Mouse (Mus musculus): Measurements from ENCODE around the gene Mboat7. TPM values are rescaled to one million over a fixed set of nuclear protein-coding genes. Genes with fewer than 3 reads are reported as not detected.
"Not testable (repeated sequence)": the region's sequence is repeated elsewhere in the genome, so short reads cannot be mapped to it uniquely, and the experiment has no call there.

Mboat7 gene
- polyA plus RNA-seq (2016; fragmentation: Nextera tagmentation; extraction: Ambion mirVana), result 40.7 TPM in 2 replicates

DNA sequence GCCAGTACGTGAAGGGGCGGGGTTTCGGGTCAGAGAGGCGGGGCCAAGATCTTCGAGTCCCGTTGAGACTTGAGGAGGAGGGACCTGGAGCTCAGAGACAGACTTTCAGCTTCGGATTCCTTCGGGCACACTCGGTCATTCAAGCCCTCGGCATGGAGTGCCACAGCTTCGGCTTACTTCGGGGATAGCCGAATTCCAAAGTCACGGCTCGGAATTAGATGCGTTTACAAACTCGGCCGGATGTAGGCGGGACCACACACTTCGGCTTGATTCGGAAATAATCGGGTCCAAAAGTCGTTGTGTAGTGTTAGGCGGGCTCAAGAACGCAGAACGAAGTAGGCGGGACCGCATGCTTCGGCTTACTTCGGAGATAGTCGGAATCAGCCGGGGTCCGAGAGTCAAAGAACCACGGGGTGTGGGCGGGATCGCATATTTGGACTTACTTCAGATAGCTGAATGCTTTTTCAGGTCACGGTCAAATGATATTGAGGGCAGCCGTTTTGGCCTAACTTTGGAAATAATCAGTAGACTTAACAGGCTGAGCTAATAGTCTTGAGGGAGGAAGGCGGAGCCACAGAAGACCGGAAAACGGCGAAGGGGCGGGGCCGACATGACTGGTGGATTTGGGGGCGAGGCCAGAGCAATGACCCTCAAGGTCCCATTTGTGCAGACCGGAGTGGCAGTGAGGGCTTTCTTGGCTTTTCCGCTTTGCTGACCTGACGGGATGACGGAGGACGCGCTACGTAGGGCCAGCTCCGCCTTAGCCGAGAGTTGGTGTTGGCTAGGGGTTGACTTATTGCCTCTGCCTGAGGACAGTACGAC, at the start of gene Mboat7:
Mboat7 (minus strand) TSS at position 537 of the 822 bp plus-strand sequence.
- Histone ChIP-seq H3K9ac (peak within 1 kb of the TSS; percentile 88), H3K4me3 (peak within 1 kb of the TSS; percentile 73), H3K4me1 (replicated peaks) (peaks cover 24% of the 10 kb centered on the region), H3K4me2 (peak within 1 kb of the TSS; percentile 78), H3K27ac (ENCODE audit: poor library complexity, severe bottlenecking) (peak within 1 kb of the TSS; percentile 95), H3K9me3 (replicated peaks) (no peaks in the 10 kb centered on the region), H3K36me3 (peaks cover 32% of the 10 kb centered on the region), H3K27me3 (replicated peaks) (no peaks in the 10 kb centered on the region)
- under 1% methylated on average over 55 of the region's 55 CpGs for WGBS
- peak; percentile 87 for ATAC-seq (ENCODE audit: insufficient number of reproducible peaks, low FRiP score)

DNA sequence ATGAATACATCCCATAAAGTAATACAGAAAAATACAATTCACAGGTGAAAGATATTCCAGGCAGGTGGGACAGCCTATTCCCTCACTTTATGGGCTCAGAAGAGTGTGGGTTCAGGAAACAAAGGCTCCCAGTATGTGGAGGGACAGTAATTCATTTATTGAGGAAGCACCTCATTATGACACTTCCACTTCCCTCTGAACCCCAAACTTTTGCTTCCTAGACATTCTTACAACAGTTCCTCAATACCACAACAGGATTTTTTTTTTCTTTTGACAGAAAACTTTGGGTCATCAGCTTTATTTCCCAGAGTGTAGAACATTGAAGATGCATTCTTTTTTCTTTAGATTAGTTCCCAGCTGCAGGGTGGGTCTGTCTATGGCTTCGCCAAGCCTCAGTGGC, 39.4 kb upstream of the Mboat7 start:
- H3K9ac ChIP-seq; H3K36me3 ChIP-seq; H3K4me3 ChIP-seq; H3K4me1 ChIP-seq (replicated peaks); H3K9me3 ChIP-seq (replicated peaks); ATAC-seq (ENCODE audit: insufficient number of reproducible peaks, low FRiP score); H3K27ac ChIP-seq (ENCODE audit: poor library complexity, severe bottlenecking); H3K27me3 ChIP-seq (replicated peaks); H3K4me2 ChIP-seq: not testable (repeated sequence)
- WGBS, result no CpG with 5 or more reads among the region's 1 CpGs

DNA sequence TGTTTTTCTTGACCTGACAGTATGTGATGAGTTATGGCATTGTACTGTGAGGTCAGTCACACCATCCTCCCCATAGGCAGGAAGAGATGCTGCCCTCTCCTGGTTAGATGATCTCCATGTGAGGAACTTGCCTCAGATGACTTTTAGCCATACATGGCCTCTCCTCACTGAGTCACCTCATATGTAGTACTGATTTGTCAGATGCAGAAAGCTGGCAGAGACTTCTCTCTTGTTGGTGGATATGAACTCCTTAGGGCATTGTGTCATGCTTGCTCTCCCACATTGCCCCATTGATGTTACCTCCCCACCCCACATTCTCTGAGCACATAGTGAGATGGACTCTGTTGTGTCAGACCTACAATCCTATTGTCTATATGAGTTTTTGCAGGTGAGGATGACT, 32.1 kb upstream of the Mboat7 start:
- H3K4me2 ChIP-seq; H3K27me3 ChIP-seq (replicated peaks); H3K36me3 ChIP-seq; ATAC-seq (ENCODE audit: insufficient number of reproducible peaks, low FRiP score); H3K4me1 ChIP-seq (replicated peaks); H3K9ac ChIP-seq; H3K27ac ChIP-seq (ENCODE audit: poor library complexity, severe bottlenecking); H3K4me3 ChIP-seq; H3K9me3 ChIP-seq (replicated peaks): not testable (repeated sequence)

DNA sequence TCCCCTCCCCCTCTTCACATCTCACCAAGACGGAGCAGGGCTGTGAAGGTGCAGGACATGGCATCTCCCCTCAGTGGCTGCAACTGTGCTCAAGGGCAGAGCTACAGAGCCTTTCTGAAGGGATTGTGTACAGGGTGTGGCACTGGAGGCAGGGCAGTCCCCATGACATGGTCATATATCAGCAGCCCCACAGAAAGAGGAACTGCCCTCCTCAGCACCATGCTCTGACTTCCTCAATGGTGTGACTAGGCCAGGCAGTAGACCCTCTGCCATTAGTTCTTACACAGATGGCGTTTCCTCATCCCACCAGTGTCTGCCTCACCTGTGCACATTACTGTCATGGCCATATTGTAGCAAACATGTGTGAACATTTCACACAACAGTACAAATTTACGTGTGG, 26.9 kb upstream of the Mboat7 start, which contains the start of gene Pirb:
Pirb (minus strand) TSS at position 124 of the 400 bp plus-strand sequence.
- not testable (repeated sequence) for H3K4me2 ChIP-seq

DNA sequence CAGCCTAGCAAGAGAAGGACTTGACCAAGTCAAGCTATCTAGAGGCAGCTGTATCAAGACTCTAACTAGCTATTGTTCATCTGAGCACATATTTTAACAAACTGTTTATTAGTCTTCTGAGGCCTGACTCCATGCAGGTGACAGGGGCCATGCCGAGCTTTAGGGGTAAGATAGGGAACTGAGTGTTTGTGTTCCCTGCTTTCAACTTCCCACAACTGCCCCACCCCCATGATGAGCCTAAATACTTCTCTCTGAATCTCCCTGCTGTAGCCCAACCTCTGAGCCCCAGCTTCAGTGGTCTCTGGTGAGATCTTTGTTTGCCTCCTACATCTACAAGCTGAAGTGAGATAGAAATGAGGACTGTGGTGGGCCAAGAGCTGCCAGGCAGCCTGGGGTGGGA, 21.9 kb upstream of the Mboat7 start:
- Histone ChIP-seq H3K9me3 (replicated peaks) (no peaks in the 10 kb centered on the region), H3K9ac (no peak overlapping the region), H3K4me2 (no peak overlapping the region), H3K27ac (ENCODE audit: poor library complexity, severe bottlenecking) (no peak overlapping the region), H3K4me3 (no peak overlapping the region), H3K4me1 (replicated peaks) (no peaks in the 10 kb centered on the region), H3K27me3 (replicated peaks) (no peaks in the 10 kb centered on the region), H3K36me3 (no peaks in the 10 kb centered on the region)
- WGBS, result 48% methylated on average over 1 of the region's 1 CpGs
- ATAC-seq (ENCODE audit: insufficient number of reproducible peaks, low FRiP score), result no peak

More for the DNA sequence above, 26.9 kb upstream of the Mboat7 start, which contains the start of gene Pirb:
- H3K4me1 ChIP-seq (replicated peaks); H3K36me3 ChIP-seq; H3K4me3 ChIP-seq; H3K27me3 ChIP-seq (replicated peaks); H3K9me3 ChIP-seq (replicated peaks); ATAC-seq (ENCODE audit: insufficient number of reproducible peaks, low FRiP score); H3K9ac ChIP-seq; H3K27ac ChIP-seq (ENCODE audit: poor library complexity, severe bottlenecking): not testable (repeated sequence)
- WGBS, result 36% methylated on average over 1 of the region's 3 CpGs

DNA sequence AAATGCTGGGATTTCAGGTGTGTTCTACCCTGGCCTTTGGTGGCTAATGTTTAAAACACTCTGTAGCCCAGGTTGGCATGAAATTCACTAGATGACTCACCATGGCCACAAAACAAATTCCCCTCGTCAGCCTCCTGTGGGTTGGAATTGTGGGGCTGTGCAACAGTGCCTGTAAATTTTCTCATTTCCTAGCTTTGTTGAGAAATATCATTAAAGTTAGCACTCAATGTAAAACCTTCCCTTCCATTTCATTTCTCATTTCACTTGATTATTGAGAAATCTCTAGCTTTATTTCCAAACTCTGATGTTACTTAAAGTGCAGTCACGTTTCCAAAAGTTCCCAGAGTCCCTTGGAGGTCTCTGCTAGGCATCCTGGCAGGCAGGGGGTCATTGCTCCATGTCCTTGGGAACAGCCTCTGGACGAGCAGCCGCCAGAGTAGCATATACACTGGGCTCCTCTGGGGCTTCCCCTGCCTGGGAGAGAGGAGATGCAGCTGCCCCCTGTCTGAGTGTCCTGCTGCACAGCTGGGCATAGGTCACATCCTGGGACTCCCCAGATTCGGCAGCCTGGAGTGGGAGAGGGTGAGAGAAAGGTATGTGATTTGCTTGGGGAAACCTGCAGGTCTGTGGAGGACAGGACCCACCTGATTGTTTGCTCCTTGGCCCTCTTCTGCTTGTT, 19.1 kb upstream of the Mboat7 start:
- Histone ChIP-seq H3K27ac (ENCODE audit: poor library complexity, severe bottlenecking) (no peak overlapping the region), H3K4me3 (no peak overlapping the region), H3K36me3 (peaks cover 8% of the 10 kb centered on the region), H3K9me3 (replicated peaks) (no peaks in the 10 kb centered on the region), H3K27me3 (replicated peaks) (no peaks in the 10 kb centered on the region), H3K4me1 (replicated peaks) (no peaks in the 10 kb centered on the region), H3K4me2 (no peak overlapping the region), H3K9ac (no peak overlapping the region)
- WGBS, result 32% methylated on average over 5 of the region's 5 CpGs
- ATAC-seq (ENCODE audit: insufficient number of reproducible peaks, low FRiP score), result 0 out of 2 replicates have a peak, but pooled peaks have one; percentile 27

DNA sequence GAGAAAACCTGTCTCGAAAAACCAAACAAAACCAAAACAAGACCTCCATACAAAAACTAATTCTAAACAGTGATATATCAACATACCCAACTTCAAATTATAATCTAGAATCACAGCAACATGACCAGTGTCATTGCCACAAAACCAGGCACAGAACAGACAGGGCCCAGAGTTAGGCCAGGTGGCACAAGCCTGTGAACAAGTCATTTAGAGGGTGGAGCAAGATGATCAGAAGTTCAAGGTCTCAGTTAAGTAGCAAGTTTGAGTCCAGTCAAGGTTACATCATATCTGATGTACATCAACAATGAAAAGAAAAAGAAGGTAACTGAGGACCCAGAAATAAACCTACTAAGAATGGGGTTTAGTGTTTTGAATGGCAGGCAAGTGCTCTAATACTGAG, 15.7 kb upstream of the Mboat7 start:
- no peaks in the 10 kb centered on the region for H3K27me3 ChIP-seq (replicated peaks)
- no peak for ATAC-seq (ENCODE audit: insufficient number of reproducible peaks, low FRiP score)
- H3K27ac ChIP-seq (ENCODE audit: poor library complexity, severe bottlenecking), result no peak overlapping the region
- WGBS, result 87% methylated on average over 1 of the region's 1 CpGs
- no peak overlapping the region for H3K4me3 ChIP-seq
- H3K9me3 ChIP-seq (replicated peaks), result no peaks in the 10 kb centered on the region
- H3K4me2 ChIP-seq, result no peak overlapping the region
- H3K4me1 ChIP-seq (replicated peaks), result peaks cover 20% of the 10 kb centered on the region
- H3K36me3 ChIP-seq, result peaks cover 34% of the 10 kb centered on the region
- H3K9ac ChIP-seq, result no peak overlapping the region

DNA sequence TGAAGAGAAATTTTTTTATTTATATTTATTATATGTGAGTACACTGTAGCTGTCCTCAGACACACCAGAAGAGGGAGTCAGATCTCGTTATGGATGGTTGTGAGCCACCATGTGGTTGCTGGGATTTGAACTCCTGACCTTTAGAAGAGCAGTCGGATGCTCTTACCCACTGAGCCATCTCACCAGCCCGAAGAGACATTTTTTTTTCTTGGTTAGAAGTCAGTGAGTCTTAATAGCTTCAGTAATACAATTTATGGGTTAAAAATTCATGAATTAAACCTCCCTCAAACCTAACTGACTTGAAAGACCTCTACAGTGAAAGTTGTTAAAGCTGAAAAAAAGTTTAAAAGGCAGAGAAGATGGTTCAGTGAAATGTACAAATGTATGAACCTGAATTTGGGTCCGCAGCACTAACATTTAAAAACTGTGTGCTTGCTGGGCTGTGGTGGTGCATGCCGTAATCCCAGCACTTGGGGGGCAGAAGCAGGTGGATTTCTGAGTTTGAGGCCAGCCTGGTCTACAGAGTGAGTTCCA, 15.2 kb upstream of the Mboat7 start:
- not testable (repeated sequence) for H3K27ac ChIP-seq (ENCODE audit: poor library complexity, severe bottlenecking); ATAC-seq (ENCODE audit: insufficient number of reproducible peaks, low FRiP score); H3K9ac ChIP-seq; H3K27me3 ChIP-seq (replicated peaks); H3K9me3 ChIP-seq (replicated peaks); H3K4me2 ChIP-seq; H3K4me3 ChIP-seq
- Histone ChIP-seq H3K36me3 (peaks cover 34% of the 10 kb centered on the region), H3K4me1 (replicated peaks) (peaks cover 20% of the 10 kb centered on the region)
- WGBS, result 40% methylated on average over 5 of the region's 5 CpGs

DNA sequence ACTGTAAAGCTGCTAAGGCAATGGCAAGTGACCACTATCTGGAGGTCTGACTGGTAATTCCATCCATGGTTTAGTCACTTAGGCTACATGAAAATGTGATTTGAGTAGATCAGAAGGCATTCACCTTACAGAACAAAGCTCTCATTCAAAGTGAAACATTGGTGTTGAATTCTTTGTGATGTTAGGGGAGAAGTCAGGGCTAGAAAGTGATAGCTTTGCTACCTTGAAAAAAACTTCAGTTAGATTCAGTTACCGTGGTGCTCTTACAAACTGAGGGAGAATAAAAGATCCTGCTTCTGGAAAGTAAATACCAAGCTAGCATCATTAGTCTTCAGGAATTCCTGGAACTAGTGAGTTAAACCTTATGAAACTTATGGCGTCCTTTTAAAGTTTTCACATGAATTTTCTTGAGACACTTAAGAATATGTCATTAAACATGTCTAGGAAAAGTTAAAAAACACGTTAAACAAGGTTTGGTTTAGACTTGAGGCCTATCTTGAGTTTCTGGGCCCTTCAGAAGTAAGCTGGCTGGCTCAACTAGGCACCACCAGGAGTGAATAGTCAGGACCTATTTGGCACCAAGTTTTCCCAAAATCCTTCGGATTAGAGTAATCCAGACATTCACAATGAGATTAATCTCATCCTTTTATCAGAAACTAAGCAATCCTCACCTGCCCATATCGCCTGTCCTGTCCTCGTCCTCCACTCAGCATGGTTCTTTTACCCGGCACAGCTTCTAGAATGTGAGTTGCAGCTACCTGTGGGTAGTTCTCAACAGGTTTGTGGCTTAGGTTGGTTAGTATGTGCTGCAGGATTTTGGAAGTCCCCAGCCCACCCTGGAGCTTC, 14.5 kb upstream of the Mboat7 start:
- H3K4me2 ChIP-seq, result no peak overlapping the region
- no peak for ATAC-seq (ENCODE audit: insufficient number of reproducible peaks, low FRiP score)
- H3K9me3 ChIP-seq (replicated peaks), result no peaks in the 10 kb centered on the region
- H3K4me3 ChIP-seq, result no peak overlapping the region
- peaks cover 20% of the 10 kb centered on the region for H3K4me1 ChIP-seq (replicated peaks)
- WGBS, result 37% methylated on average over 7 of the region's 7 CpGs
- no peak overlapping the region for H3K9ac ChIP-seq
- H3K27me3 ChIP-seq (replicated peaks), result no peaks in the 10 kb centered on the region
- no peak overlapping the region for H3K27ac ChIP-seq (ENCODE audit: poor library complexity, severe bottlenecking)
- peaks cover 34% of the 10 kb centered on the region for H3K36me3 ChIP-seq

DNA sequence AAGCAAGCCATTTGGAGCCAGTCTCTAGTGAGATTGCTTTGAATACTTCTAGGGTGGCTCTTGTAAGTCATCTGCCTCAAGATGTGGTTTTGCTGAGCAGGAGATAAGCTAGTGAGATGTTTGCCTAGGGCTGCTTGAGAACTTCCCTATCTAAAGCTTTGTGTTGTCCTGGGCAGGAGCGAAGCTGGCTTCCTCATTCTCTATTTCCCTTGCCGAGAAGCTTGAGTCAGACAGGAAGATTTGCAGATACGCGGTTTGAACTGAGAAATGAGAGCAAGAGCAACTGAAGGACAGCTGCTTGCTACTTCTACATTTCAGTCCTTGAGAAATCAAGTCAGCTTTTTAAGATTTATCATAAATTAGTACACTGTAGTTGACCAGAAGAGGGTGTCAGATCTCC, 13.7 kb upstream of the Mboat7 start:
- Histone ChIP-seq H3K27ac (ENCODE audit: poor library complexity, severe bottlenecking) (no peak overlapping the region), H3K4me2 (no peak overlapping the region), H3K27me3 (replicated peaks) (no peaks in the 10 kb centered on the region), H3K4me1 (replicated peaks) (peaks cover 20% of the 10 kb centered on the region), H3K36me3 (peaks cover 34% of the 10 kb centered on the region), H3K9me3 (replicated peaks) (no peaks in the 10 kb centered on the region), H3K4me3 (no peak overlapping the region), H3K9ac (peak overlapping the region; percentile 40; the same call in 1 of the 2 replicates)
- ATAC-seq (ENCODE audit: insufficient number of reproducible peaks, low FRiP score), result no peak
- 50% methylated on average over 4 of the region's 4 CpGs for WGBS

Measured in heart, embryonic 12.5 days (tissue).